Mouse (Mus musculus) layer of hippocampus, postnatal 14 days (tissue): ENCODE measurements around the gene Pfkfb2. TPM values are rescaled to one million over a fixed set of nuclear protein-coding genes. Genes with fewer than 3 reads are reported as not detected.
"Not testable (repeated sequence)": the region's sequence is repeated elsewhere in the genome, so short reads cannot be mapped to it uniquely, and the experiment has no call there.

Experiments used
- DNase-seq, 2 experiments: peaks; one replicate each; pipeline ENCODE4 v3.0.0; 2021 to 2022; ENCODE audit warnings: low spot score in 2 of 2, mixed read lengths in 1 of 2
- total RNA-seq, 2 experiments: library from RNA; stranded (reverse); gene quantifications; 2 replicates each; pipeline ENCODE4 v1.2.3; 2021

The Pfkfb2 gene
- total RNA-seq, 2 experiments from 2014 or later = 44.0 to 55.8 TPM

DNA sequence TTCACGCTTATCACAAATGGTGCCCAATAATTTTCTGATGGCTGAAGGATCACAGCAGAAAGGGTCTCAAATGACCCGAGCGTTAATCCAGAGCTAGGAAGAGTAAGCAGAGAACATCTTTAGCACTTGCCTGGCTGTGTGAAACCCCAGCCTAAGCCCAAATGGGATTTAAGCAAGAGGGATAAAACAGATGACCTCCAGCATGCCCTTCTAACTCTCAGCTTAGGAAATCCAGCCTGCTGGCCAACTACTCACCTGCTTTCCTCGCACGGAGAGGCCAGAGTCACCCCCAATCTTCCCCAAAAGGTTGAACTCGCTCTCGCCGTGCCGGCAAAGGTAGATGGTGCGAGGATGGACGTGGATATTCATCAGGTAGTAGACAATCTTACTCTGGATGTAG lies 27.1 kb downstream of the Pfkfb2 start:
- DNase-seq = no peak

- DNase-seq = peak; percentile 39 to 52
These were observed 29.0 kb downstream of the Pfkfb2 start for GRCm38 (mm10) chr1:130699937-130700633.

DNA sequence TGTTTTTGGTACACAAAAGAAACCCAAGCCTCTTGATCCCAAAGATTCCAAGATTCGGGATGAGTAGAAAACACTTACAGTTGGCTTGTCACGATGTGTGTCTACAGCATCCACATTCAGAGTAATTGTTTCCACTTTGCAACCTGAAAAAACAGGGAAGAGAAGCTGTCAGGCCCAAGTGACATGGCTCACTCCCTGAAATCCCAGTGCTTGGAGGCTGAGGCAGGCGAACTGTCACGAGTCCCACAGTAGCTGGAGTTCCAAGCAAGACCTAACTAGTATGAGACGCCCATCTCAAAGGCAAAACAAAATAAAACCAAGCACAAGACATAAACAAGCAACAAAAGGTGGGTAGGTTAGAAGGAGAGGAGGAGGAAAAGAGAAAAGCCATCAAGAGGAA lies 30.5 kb downstream of the Pfkfb2 start:
- DNase-seq = no peak

DNA sequence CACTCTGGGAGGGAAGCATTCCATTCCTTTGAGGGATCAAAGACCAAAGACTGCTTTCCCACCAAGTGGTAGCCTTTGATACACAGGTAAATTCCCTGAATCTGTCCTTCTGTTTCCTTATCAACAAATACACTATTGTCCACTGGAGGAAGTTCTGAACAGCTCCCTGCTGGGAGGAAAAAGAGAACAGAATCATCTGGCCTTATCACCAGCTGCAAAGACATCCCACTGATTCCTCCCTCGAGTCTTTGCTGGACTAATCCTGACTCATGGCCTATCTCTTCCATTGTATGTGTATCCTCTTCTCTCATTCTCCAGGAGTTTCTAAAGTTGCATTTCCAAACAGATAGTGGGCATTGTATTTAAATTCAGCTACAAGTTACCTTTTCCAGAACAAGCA lies 45.1 kb downstream of the Pfkfb2 start:
- DNase-seq = no peak

DNA sequence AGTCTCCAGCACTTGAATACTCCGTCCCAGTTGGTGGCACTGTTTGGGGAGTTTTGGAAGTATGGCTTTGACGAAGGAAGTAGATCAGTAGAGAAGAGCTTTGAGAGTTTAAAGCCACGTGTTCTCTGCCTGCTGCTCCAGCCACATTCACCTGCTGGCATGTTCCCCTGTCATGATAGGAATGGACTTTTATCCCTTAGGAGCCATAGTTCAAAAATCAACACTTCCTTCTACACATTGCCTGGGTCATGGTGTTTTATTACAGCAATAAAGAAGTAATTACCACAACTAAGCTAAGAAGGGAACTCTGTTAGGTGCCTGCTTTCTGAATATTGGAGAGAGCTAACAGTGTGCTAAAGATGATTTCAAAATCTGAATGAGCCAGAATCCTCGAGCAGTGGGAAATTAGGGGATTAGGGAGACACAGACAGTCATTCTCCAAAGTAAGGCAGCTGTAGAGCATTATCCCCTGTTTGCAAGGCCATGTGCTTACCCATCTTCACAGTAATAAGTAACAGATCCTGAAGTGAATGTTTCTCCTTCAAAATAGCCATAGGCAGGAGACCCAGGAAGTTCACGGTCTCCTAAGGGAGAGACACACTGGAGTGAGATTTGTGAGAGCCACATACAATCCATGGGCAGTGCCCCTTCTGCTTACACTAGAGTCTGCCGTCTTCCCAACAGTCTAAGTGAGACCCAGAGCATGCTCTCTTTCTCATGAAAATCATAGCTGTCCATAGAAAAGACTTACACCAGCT lies 47.2 kb downstream of the Pfkfb2 start:
- DNase-seq = no peak

- DNase-seq = no peak
These were observed 48.0 kb downstream of the Pfkfb2 start for GRCm38 (mm10) chr1:130681075-130681474.

- DNase-seq = no peak
These were observed 50.5 kb downstream of the Pfkfb2 start for GRCm38 (mm10) chr1:130678551-130678950.

DNA sequence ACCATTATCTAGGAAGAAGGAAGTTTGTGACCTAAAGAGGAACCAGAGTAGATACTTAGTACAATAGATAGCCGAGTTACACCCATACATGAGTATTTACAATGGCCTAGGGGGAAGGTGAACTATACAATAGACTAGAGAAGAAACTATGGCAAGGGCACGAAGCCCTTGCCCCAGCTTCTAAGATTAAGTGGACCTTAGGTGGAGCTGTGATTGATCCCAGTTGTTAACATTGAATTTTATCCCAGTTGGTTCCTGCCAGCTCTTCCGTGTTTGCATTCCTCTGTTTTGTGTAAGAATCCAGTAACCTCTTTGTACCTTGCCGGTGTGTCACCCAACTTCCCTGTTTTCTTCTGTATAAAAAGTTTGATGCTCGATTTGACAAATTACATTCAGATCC lies 65.5 kb downstream of the Pfkfb2 start:
- DNase-seq = not testable (repeated sequence)

DNA sequence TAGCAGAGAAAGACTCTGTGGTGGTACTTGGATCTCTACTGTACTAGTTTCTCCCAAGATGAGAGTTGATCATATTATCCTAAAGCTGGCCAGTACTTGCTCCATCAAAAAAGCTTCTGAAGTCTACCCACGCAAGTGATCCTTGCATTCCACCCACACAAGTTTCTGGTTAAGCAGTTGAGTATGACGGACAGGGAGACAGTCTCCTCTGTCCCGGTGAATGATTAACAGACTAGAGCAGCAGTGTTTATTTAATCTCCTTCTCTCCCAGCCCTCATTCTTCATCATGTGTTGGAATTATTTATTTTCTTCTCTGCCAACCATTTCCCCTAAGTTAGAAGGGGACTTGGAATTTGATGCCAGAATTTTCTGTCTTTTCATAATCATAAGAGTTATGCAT lies 67.6 kb downstream of the Pfkfb2 start, which contains the start of gene C4bp:
Gene C4bp (minus strand): TSS at position 179 of the 400 bp plus-strand sequence.
- DNase-seq = no peak

DNA sequence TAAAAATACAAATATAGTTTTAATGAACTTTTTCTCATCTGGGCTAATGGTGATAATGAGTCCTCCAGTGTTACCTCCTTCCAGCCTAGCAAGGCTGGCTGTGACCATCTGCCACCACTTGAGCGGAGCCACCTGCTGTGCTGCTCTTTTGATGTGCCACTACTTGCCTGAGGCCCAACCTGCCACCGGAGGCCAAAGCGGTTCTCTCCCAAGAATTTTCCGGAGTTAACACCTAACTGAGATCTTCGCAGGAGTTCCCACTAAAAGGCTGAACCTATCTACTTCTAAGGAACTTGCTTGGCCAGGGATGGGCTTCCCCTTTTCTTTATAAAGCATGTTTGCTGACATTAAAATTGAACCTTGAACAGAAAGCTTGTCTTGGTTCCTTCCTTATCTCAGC lies 69.4 kb downstream of the Pfkfb2 start:
- DNase-seq = not testable (repeated sequence)

DNA sequence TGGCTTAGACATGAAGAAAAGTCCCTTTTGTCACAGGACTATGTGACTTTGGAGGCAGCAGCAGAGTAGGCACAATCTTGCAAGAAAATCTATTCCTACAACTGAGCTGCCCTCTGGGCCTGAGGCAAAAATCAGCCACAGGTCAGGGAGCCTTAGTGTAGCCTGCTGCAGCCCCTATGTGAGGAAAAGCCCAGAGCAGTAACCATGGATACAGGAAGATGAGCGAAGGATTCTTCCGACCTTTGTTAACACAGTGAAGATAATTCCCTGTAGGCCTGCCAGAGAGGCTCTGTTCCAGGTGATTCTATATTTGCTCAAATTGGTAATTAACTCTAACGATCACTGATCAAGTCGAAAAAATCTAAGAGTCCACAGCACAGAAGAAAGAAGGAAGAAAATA lies 85.0 kb downstream of the Pfkfb2 start:
- DNase-seq = no peak

GRCm38 (mm10) chr1:130640967-130641366 lies 88.1 kb downstream of the Pfkfb2 start:
- no peak for DNase-seq

Other genes starting within 250 kb of the Pfkfb2 start
- under 1 TPM in 1 of 2 experiments, not detected in 1; 0.26 TPM for gene Zp3r, start 99.6 kb downstream of the Pfkfb2 start, total RNA-seq
- 1 to 10 TPM; 1.1 to 1.3 TPM for gene C4bp, start 67.6 kb downstream of the Pfkfb2 start, total RNA-seq
- gene Gm29427, start 13.5 kb downstream of the Pfkfb2 start, total RNA-seq = under 1 TPM in 1 of 2 experiments, not detected in 1; 0.35 TPM
- 10 to 100 TPM; 11.7 to 13.9 TPM for gene Yod1, start 11.9 kb downstream of the Pfkfb2 start, total RNA-seq
- 1 to 10 TPM; 1.2 to 1.6 TPM for gene AA986860, start 2.7 kb upstream of the Pfkfb2 start, total RNA-seq
- gene Fcamr, start 71.6 kb upstream of the Pfkfb2 start, total RNA-seq = not detected
- gene Pigr, start 97.4 kb upstream of the Pfkfb2 start, total RNA-seq = not detected
- gene Fcmr, start 136.4 kb upstream of the Pfkfb2 start, total RNA-seq = under 1 TPM in 1 of 2 experiments, not detected in 1; 0.46 TPM
- not detected for gene Il24, start 158.2 kb upstream of the Pfkfb2 start, total RNA-seq
- gene Il20, start 182.2 kb upstream of the Pfkfb2 start, total RNA-seq = not detected
- not detected for gene Il19, start 210.9 kb upstream of the Pfkfb2 start, total RNA-seq